Mouse (Mus musculus): ENCODE results near the gene 4931406P16Rik.
"Not testable (repeated sequence)": the region's sequence is repeated elsewhere in the genome, so short reads cannot be mapped to it uniquely, and the experiment has no call there.

4931406P16Rik gene

DNA sequence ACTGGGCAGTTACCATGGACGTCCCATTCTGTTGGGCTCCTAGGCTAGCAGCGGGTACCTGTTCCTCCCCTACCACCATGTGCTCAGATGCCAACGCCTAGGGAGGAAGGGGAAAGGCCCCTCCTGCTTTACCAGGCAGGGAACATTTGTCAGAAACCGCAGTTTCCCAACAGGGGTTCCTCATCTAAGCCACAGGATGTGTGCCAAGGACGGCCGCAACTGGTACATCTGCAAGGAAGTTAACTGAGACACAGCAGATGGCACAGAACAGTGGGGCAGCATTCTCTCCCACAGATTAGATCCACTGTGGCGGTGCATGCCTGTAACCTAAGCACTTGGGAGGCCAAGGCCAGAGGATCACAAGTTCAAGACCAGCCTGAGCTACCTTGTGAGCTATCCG is 98.7 kb downstream of the 4931406P16Rik start:
- no peak for DNase-seq (ENCODE audit: low spot score in 2 of 2)

GRCm38 (mm10) chr7:34213281-34213680 is 100.1 kb downstream of the 4931406P16Rik start:
- DNase-seq (ENCODE audit: low spot score in 2 of 2), result no peak

DNA sequence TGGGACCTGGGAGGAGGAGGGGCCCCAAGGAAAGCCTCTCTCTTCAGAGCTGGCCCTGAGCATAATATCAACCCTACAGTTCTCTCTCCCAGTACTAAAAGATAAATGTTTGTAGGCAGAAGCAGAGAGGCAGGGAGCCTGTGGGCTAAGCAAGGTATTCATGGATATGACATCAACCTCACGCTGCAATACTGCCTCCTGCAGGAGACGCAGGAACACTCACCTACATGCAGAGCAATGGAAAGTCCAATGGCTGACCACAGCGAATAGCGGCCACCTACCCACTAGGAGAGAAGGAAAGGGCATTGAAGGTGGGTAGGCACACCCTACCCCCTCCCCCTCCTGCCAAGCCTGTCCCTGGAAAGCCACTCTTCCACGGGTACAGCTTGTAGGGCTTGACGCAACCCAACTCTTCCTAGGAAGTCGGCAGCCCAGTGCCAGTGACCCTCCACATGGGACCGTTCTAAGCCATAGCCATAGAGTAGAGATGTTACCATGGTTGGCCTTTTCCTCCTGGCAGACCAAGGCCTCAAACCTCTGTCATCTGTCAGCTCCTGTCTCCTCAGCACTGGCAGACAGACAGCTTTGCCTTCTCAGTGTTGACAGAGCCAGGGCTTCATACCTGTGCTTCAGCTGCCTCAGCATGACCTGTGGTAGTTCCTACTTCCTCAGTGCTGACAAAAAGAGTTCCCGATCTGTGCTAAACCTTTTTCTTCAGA is 105.2 kb downstream of the 4931406P16Rik start:
- no peak for DNase-seq (ENCODE audit: low spot score in 2 of 2)

DNA sequence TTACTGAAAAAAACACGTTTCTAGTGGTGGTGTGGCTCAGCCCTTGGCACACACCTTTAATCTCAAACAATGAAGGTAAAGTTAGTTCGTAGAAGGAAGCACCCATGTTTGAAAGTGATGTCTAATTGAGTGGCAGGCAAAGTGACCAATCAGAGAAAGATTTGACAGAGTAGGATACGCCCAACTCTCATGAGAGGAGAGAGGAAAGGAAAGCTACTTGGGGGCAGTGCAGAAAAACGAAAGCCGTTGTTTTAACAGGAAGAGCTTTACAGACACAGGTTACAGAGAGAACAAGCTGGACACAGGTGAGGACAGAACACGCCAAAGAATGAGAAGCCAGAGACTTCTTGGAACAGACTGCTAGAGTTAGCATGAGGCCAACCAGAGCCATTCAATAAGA is 107.0 kb downstream of the 4931406P16Rik start:
- no peak for DNase-seq (ENCODE audit: low spot score in 2 of 2)

DNA sequence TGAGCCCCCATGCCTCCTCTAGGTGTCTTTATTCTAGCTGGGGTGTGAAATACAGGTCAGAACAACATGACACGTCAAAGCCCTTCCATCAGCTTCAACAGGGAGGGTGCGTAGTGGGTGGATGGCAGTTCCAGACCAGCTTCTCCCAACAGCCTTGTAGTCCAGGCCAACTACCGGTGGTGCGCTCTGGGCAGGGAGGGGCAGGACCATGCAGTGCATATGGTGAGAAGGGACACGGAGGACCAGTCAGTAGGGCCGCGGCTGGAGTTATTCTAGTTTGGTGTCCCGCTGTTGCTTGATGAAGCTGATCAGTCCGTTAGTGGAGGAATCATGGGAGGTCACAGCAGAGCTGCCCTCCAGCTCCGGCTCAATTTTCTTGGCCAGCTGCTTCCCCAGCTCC is 111.2 kb downstream of the 4931406P16Rik start:
- DNase-seq (ENCODE audit: low spot score in 2 of 2), result not testable (repeated sequence)

DNA sequence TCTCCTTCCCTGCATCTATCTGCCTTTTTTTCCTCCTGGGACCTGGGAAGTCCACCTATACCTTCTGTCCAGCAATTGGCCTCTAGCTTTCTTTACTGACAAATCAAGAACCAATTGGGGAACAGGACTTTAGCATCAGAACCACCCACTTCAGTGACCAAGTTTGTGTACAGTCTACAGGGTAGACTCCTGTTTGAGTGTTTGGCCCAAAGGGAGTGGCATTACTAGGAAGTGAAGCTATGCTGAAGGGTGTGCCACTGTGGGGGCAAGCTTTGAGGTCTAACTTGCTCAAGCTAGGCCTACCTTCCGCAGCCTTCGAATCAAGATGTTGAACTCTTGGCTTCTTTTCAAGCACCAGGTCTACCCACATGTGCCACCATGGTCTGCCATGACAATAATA is 112.5 kb downstream of the 4931406P16Rik start:
- no peak for DNase-seq (ENCODE audit: low spot score in 2 of 2)

DNA sequence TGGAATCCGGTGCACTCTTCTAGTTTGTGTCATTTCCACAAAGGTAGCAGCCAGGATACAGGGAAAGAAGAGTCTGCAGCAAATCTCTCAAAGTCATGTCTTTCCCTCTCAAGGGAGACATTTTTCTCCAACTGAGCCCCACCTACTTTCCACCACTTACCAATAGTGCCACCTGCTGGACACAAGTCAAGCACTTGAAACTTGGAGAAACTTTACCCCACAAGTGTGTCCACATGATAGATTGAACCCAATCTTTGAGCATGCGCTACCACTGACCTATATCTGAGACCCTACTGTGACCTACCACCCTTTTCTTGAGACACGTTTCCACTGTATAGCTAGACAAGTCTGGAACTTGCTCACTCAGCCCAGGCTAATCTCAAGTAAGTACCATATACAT is 115.0 kb downstream of the 4931406P16Rik start:
- DNase-seq (ENCODE audit: low spot score in 2 of 2), result no peak

- DNase-seq (ENCODE audit: low spot score in 2 of 2), result peak; percentile 87 to 90
Measured at GRCm38 (mm10) chr7:34196132-34197128, 116.9 kb downstream of the 4931406P16Rik start, which contains the start of gene Pdcd2l. Gene Pdcd2l, minus strand, starts transcription at chr7:34196661.

DNA sequence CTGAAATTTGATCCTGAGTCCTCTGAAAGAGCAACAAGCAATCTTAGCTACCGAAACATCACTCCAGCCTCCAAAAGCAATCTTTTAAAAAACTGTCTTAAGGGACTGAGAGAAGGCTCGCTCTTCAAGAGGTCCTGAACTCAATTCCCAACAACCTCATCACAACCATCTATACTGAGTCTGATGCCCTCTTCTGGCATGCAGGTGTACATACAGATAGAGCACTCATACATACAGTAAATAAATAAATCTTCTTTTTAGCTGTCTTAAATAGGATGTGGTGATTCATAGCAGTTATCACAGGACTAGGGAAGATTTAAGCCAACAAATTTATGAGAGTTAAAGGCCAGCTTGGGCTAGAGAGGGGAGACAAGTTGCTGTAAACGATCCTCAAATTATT is 117.7 kb downstream of the 4931406P16Rik start:
- no peak for DNase-seq (ENCODE audit: low spot score in 2 of 2)

- no peak for DNase-seq (ENCODE audit: low spot score in 2 of 2)
Measured at GRCm38 (mm10) chr7:34192825-34193224, 120.5 kb downstream of the 4931406P16Rik start.

GRCm38 (mm10) chr7:34189376-34189989 is 123.9 kb downstream of the 4931406P16Rik start:
- DNase-seq (ENCODE audit: low spot score in 2 of 2), result no peak

All from frontal cortex, postnatal 14 days (tissue).